Mouse (Mus musculus) inflammation-experienced regulatory T-cells, adult 6 months (primary cell): ENCODE results near the gene Ccdc97. TPM values are rescaled to one million over a fixed set of nuclear protein-coding genes. Genes with fewer than 3 reads are reported as not detected.

Experiments used
- ATAC-seq: one replicate; pipeline ENCODE4 v1.8.0; 2017
- polyA plus RNA-seq, 3 experiments: library from polyadenylated mRNA; unstranded; fragments of 100-300 nt; shearing (Covaris generic); gene quantifications; one replicate each; pipeline ENCODE4 v1.2.1; 2017

The Ccdc97 gene
- polyA plus RNA-seq, 3 experiments from 2014 or later: 41.2 to 45.8 (median 45.8) TPM

DNA sequence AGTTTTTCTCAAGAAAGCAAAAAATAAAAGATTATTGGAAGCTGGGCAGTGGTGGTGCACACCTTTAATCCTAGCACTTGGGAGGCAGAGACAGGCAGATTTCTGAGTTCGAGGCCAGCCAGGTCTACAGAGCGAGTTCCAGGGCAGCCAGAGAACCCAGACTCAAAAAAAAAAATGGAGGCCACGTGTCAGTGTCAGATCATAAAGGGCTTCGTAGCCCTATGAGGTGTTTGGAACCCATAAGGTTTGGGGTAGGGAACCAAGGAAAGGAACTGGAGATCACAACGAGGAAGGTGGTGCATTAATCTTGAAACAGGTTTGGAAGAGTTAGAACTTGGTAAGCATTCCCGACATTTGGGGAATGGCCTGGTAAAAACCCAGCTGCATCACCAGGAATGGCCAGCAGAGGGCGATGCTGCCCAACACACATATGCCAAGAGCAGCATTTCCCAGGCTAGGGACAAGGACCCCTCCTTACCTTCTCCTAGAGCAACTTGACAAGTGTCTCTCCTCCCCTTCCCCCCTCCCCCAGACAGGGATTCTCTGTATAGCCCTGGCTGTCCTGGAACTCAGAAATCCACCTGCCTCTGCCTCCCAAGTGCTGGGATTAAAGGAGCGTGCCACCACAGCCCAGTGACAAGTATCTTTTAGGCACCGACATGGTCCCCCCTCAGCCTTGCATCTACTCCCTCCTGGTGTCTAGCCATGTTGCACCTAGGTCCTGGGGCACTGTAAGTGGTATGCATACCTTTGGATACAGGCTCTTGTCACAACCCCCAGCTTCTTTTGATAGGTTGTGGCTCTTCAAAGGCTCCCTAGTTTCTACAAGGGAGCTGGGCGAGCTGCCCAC is 1.1 kb upstream of the Ccdc97 start:
- ATAC-seq: no peak

DNA sequence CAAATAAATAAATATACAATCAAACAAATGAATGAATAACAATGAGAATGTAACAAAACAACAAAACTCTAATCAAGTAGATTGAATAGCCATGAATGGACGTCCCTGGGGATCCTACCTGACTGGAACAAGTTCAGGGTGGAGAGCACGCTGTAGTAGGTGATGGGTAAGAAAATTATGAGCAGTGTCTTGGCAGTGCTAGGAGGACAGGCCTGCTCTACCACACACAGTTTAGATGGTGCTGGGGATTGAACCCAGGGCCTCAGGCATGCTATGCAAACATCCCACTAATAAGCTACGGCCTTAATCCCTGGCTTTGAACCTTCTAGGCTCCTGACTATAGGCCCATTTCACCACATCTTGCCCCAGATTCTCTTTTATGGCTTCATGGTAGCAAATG is 1.4 kb downstream of the Ccdc97 start:
- ATAC-seq: no peak

DNA sequence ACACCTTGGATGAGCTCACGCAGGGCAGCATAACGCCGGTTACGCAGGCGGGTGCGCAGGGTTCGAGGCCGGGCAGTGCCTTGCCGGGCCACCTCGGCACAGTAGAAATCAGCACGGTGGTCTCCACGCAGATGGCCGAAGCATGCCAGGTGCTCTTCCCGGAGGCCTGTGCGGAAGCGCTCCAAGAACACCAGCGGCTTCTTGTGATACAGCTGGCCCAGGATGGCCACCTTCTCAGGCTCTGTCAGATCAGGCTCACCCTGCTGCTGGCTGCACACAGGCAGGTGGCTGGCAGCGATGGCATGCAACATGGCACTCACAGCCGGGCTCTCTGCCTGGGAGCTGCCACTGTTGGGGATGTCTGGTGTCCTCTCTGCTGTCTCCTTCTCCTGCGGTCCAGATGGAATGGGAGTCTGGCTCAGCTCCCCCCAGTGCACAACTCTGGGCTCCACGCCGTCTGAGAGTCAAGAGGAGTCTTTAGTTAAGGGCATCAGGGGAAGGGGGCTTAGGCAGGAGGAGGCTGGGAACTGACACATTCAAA is 3.1 kb downstream of the Ccdc97 start:
- ATAC-seq: no peak

DNA sequence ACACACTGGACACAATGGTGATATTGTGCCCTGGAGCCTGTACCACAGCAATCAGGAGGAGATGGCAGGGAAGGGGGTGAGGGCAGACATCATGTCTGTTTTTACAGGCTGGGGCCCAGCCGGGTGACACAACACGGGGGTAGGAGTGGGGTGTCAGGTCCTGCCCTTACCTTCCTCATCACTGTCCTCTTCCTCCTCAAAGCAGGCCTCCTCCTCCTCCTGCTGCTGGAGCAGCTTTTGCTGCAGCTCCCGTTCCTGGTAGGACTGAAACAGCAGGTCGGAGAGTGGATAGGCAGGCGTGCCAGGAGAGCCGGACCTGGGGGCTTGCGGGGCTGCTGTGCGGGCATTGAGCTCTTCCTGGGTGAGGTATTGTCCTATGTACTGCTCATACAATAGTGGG is 4.3 kb downstream of the Ccdc97 start:
- ATAC-seq: no peak

DNA sequence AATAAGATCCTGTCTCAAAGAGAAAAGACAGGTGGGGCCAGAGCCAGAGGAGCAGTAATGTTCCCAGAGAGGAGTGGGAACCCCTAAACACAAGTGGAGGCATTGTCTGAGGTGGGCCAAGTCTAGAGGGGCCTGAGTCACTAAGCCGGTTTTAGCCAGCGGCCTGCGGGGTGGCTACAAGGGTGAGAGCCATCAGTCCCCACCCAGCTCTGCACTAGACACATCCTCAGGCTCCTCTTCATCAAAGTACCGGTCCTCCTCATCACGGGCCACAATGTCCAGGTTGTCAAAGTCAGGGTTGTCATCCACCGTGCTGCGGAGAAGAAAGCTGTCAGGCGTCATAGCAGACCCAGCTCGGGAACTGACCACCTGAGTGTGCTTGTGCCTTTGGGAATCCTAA is 6.1 kb downstream of the Ccdc97 start:
- ATAC-seq: no peak

DNA sequence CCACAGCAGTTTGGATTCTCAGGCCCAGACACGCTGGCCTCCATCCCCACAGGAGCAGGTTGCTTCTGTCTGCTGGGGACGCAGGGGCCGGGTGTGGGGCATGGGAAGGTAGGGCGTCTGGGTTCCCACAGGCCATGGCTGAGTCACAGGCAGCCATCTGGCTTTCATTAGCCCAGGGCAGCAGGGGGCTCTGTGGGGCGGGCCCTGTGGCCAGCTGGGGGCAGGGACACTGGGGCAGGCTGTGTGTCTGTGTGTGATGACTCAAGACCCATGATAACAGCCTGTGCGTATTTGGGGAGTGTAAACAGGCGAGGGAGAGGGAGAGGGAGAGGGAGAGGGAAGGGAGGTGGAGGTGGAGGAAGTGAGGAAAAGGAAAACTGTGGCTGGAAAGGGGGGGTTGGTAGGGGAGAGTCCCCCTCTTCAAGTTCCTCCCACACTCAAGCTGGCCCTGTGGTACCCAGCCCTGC is 7.1 kb downstream of the Ccdc97 start:
- ATAC-seq: no peak

DNA sequence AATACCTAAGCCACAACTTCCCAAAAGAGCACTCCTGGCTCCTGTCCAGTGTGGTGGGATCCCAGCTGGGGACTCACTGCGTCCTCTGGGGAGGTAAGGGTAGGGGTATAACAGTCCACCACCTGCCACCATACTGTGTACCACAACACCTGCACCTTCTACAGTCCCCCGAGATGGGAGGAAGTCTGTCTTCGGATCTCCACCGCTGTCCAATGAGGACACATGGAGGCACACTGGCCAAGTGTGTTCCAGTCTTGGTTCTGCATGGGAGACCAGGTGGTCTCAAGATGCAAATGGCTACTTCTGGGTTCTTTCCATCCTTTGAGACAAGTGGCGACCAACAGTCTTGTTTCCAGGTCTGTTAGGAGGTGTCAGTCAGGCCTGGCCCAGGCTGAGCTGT is 7.7 kb downstream of the Ccdc97 start:
- ATAC-seq: no peak

DNA sequence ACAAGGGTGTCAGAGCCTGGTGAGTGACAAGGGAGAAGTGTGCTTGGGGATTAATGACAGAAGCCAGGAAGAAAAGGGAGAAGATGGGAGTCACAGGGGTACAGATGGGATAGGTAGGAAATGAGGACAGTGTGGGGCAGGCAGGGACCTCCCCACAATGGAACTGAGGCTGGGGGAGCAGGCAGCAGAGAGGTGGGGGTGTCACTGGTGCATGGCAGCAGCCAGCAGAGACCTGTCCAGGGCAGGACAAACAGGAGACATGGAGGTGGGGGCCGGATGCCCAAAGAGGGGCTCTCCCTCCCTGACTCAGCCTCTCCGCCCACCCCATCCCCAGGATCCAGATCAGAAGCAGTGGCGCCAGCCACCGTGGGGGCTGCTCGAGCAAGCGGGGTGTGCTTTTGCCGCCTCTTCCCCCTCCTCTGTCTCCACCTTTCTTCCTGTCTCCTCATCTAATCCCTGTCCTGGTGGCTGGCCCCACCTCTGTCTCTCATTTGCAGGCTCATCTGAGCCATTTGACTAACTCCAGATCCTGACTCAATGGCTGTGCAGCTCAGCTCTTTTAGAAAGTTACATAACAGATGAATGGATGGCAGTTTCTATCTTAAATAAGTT is 8.3 kb downstream of the Ccdc97 start:
- ATAC-seq: peak; percentile 35

DNA sequence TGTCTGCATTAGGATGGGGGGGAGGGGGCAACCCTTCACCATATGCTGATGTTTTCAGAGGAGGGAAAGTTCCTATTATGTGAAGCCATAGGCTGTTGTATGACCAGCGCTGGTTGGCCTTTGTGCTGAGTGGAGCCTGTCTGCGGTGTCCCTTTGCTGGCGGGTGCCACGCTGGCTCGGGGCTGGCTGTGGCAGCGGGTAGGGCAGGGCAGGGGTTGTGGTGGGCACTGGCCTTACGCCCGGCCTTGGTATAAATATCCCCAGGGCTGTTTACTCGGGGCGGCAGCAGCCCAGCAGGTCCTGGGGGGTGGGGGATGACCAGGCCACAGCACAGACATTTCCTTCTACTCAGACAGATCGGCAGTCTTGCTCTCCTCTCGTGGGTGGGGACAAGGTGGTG is 8.9 kb downstream of the Ccdc97 start:
- no peak for ATAC-seq

DNA sequence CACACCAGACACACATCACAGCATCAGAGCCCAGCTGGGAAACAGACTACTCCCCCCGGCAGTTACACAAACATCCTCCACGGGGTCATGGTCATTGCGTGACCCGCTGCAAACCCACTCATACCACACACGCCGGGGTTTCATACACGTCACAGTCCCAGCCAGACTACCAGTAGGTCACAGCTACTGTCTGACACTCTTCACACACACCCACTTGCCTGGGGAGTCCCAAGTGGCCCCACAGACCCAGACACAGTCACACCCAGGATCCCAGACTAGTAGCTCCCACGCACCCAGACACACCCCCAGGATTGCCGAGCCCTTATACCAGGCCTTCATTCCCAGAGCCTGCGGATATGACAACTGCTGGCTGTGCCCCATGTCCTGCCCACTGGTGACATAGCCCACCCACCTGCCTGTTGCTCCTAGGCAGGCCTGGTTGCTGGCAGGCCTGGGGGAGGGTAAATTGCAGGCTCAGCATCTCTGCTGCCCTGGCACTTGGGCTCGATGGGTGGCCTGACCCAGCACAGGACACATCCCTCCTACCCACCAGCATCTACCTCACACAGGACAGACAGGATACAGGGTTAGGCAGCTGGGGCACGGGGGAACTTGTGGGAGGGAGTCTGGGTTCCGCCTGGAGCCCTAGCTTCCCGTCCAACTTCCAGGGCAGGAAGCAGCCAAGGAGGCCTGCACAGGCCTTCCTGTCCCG is 11.2 kb downstream of the Ccdc97 start:
- ATAC-seq: peak; percentile 56

DNA sequence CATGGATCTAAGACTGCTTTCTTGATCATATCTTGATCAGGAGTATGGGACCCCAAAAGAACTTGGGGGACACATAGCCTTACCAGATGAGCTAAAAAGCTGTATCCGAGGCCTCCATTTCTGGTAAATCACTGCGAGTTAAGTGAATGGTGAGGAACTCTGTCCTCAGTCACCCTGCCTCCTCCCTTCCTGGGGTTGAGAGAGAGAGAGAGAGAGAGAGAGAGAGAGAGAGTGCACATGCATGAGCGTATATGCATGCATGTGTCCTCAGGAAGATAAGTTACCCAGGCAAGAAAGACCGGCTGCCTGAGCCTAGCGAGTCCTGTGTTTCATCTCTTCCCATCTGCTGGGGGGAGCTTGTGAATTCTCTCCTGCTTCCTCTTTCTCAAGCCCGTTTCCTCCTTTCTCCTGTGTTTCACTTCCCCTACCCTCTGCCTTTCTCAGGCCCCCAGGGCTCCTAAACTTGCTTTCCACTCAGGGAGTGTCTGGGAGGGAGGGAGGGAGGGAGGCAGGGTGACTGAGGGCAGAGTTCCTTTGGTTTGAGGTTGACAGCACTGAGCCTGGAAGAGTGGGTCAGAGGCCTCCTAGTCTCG is 12.2 kb downstream of the Ccdc97 start:
- no peak for ATAC-seq

DNA sequence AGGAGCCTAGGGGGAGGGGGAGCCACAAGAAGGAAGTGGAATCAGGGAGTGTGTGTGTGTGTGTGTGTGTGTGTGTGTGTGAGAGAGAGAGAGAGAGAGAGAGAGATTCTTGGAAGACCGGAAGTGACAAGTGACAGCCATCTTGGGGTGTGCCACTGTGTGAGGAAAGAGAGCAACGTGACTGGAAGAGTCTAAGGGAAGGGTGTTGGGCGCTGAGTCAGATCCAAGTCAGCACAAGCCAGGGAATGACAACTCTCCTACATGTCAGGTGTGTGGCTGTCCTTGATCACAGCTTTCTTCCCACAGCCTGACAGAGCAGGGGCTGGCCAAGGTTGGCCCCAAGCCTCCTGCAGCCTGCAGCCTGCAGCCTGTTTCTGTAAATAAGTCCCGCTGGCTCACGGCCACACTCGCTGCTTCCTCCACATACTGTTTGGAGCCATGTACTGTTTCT is 13.1 kb downstream of the Ccdc97 start:
- ATAC-seq: peak; percentile 12

DNA sequence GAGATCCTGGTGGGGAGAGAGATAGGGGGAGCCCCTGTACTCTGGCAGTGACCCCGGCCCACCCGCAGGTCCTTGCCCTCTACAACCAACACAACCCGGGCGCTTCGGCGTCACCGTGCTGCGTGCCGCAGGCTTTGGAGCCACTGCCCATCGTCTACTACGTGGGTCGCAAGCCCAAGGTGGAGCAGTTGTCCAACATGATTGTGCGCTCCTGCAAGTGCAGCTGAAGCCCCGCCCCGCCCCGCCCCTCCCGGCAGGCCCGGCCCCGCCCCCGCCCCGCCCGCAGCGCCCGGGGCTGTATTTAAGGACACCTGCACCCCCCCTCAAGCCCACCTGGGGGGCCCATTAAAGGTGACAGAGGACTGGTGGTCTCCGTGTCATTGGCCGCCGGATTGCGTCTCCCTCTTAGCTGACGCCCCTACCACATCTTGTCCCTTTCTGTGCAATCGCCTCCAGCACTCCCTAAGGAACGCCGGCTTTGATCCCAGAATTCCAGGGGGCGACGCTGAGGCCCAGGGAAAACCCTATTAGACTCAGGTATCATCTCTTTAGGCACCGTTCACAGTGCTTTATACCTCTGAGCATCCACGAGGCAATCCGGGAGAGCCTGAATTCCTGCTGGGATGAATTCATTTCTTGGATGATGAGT is 14.0 kb downstream of the Ccdc97 start:
- no peak for ATAC-seq

DNA sequence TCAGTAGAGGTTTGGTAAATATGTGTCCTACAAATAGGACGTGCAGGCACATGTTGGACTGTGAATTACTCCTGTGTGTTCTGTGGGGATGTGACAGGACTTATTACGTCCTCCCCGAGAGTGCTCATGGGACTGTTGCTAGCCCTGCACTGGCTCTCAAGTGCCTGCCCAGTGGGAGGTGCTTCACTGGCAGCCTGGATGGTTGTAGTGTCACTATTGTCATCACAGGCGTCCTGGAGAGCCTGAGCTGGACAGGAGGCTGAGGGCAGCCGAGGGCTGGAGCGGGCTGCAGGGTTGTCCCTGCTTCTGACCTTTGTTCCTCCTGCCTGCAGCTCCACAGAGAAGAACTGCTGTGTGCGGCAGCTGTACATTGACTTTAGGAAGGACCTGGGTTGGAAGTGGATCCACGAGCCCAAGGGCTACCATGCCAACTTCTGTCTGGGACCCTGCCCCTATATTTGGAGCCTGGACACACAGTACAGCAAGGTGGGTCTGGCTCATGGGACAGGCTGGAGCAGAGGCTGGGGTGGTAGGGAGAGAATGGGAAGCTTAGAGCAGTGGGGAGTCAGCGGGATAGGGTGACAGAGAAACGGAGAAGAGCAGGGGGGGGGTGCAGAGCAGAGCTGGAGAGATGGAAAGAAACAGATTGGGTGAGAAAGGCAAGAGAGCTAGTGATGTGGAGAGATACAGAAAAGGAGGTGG is 14.9 kb downstream of the Ccdc97 start:
- no peak for ATAC-seq

DNA sequence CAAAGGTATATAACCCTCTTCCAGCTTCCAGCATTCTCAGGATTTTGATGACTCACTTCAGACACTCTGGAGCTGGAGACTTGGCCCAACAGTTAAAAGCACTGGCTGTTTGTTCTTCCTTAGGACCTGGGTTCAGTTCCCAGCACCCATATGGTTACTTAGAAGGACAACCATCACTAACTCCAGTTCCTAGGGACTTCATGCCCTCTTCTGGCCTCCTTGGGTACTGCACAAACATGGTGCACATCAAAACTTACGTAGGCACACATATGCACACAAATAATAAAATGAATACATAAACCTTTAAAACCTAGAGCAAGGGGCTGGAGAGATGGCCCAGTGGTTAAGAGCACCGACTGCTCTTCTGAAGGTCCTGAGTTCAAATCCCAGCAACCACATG is 16.5 kb downstream of the Ccdc97 start:
- no peak for ATAC-seq

DNA sequence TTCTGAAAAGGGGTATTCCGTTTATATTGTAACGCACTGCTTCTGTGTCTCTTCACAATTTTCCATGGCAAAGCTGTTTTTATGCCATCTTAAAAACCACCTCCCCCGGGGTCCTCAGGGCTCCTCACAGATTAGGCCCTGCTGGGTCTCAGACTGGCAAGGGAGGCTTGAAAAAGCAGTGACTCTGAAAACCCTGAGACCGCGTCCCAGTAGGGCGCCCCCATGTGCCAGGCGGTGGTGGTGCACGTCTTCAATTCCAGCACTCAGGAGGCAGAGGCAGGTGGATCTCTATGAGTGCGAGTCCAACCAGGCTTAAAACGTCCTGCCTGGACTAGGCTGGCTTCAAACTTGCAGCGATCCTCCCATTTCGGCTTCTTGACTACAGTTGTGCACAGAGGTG is 18.2 kb downstream of the Ccdc97 start:
- no peak for ATAC-seq

DNA sequence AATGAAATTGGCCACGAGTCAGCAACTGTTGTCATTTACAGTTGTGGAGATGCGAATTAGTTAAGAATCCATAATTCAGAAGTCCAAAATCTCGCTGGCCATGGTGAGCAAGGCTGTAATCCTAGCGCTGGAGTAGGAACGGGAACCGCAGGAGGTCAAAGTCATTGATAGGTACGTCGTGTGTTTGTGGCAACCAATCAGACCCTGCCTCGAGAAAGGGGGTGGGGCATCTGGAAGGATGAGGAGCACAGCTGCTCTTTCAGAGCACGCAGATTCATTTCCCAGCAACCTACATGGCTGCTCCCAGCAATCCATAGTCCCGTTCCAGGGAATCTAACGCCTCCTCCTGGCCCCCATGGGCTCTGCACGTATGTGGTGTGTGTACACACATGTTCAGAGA is 19.0 kb downstream of the Ccdc97 start:
- ATAC-seq: no peak

DNA sequence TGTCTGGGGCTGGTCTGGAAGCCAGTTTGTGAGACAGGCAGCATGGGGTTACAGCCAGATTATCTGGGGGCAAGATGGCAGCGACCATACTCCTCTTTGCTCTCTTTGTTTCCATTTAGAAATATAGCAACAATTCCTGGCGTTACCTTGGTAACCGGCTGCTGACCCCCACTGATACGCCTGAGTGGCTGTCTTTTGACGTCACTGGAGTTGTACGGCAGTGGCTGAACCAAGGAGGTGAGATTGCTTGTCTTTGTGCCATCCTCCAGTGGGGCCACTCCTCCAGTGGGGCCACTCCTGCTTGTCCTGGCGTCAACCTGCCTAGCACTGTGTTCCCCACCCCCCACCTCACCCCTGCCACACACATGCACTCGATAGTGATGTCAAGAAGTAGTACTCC is 24.8 kb downstream of the Ccdc97 start:
- no peak for ATAC-seq

DNA sequence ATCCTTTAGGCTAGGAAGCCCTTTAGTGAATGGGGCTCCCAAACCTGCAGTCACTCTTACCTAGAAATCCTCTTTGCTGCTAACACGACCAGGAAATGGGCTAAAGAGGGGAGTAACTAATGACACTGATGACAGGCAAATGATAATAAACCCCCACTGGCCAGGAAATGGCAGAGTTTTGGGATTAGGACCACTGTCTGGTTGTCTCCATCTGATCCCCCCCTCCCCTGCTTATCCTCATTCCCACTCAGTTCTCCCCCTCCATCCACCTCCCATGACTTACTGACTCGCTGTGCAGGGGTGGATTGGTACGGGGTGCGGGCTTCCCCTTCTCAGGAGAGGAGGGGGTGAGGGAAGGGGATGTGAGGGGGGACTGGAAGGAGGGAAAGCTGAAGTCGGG is 28.8 kb downstream of the Ccdc97 start:
- ATAC-seq: no peak

DNA sequence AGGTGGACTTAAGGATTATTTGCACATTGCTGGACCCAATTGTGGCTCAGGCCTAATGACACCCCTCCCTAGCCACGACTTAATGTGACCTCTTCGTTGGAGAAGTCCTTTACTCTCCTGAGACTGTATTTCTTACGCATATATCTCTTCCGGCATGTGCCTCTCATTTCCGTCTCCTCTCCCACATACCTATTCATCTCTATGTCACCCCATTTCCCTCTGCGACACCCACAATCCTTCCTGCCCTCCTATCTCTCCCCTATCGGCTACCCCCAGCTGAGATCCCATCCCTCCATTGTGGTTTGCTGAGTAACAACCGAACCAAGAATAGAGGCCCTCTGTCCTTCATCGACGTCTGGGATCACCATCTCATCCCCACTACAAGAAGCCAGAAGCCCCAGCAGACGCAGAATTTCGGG is 29.3 kb downstream of the Ccdc97 start:
- ATAC-seq: peak; percentile 59

DNA sequence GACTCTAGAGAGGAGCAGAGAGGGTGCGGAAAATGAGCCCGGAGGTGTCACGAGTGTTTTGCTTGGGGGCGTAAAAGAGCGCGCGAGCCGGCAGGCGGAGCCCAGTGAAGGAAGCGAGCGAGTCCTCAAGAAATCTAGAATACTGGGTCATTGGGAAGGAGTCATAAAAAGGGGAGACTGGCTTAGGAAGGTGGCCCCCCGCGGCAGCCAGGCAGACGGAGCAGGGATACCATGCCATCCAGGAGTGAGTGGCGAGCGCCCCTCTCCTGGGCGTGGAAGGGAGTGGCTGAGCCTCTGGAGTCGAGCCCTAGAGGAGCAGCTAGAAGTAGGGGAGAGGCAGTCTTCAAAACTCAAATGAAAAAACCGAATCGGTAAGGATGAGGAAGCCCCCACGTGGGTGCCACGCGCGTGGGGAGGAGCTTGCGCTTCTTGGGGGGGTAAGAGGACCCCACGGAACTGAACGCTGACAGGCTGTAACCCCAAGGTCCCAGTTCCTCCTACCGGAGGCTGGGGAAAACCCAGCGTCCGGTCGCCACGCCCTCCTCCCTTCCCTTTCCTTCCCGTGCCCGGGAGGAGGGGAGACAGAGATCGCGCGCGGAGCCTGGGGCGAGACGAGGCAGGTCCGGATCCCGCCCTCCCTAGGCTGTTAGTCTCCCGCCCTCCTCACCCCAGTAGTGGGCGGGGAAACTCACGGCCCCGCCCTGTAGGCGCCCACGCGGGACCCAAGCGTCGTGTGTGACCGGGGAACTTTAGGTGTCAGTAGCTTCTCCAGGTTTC is 29.9 kb downstream of the Ccdc97 start:
- peak; percentile 53 for ATAC-seq
